Mouse (Mus musculus) heart, adult 10 weeks (tissue): ENCODE data around the gene Sbk1. TPM values are rescaled to one million over a fixed set of nuclear protein-coding genes. Genes with fewer than 3 reads are reported as not detected.

ENCODE experiments used
- polyA plus RNA-seq: library from polyadenylated mRNA; stranded (reverse); fragments of 350-450 nt; fragmentation: Illumina TruSeq; extraction: RNeasy Lipid Tissue Mini Kit (QIAGEN cat#74804); gene quantifications from one replicate; pipeline ENCODE4 v1.2.3, GENCODE M21; 2014; ENCODE audit warnings: low read depth, low replicate concordance

The Sbk1 gene
- polyA plus RNA-seq, result 47.9 TPM

DNA sequence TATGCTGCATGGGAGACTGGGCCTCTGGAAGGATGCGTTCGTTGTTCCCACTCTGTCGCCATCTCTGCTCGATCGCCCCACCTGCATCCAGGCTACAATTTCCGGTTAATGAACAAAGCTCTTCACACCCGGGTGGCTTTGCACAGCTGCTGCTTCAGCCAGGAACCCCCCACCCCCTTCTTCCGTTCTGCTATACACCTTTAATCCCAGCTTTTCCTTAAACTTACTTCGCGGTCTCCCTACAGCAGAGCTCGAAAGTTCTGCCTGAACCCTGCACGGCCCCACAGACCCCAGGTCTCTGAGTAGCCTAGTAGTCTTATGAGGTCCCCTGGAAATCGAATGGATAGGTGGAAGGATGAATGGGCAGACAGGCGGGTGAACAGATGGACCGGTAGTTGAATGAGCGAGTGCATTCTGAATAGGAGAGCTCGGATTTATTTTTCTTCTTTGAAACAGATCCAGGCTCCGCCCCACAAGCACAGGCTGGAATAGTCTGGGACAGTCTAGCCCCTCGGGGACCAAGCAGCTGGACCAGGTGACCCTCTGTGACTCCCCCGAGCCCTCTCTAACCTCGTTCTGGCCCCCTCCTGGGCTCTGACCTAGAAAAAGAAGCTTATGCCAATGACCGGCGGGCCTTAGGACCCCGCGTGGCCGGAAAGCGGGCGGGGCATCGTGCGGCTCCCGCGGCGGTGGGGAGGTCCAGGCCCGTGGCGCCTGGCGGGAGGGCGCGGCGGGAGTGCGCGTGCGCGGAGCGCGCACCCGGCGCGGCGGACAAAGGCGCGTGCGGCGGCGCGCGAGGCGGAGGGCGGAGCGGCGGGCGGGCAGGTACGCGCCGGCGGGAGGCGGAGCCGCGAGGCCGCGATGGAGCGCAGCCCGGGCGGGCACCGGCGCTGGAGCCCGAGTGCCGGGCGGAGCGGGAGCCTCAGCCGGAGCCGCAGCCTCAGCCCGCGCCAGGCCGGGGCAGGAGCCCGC lies at the start of gene Sbk1:
Sbk1 (plus strand) TSS at position 908 of the 972 bp plus-strand sequence.

Other genes starting within 250 kb of the Sbk1 start
- gene Gsg1l, start 190.2 kb upstream of the Sbk1 start, polyA plus RNA-seq, result 5.9 TPM
- gene Xpo6, start 72.1 kb upstream of the Sbk1 start, polyA plus RNA-seq, result 36.1 TPM
- 0.47 TPM for gene Lat, start 97.0 kb downstream of the Sbk1 start, polyA plus RNA-seq
- 28.9 TPM for gene Spns1, start 104.8 kb downstream of the Sbk1 start, polyA plus RNA-seq
- 4.7 TPM for gene Nfatc2ip, start 124.1 kb downstream of the Sbk1 start, polyA plus RNA-seq
- gene Cd19, start 142.3 kb downstream of the Sbk1 start, polyA plus RNA-seq, result 0.92 TPM
- gene Rabep2, start 156.1 kb downstream of the Sbk1 start, polyA plus RNA-seq, result 9.6 TPM
- gene Atp2a1, start 190.5 kb downstream of the Sbk1 start, polyA plus RNA-seq, result 3.3 TPM
- 53.5 TPM for gene Sh2b1, start 202.8 kb downstream of the Sbk1 start, polyA plus RNA-seq
- 283 TPM for gene Tufm, start 214.7 kb downstream of the Sbk1 start, polyA plus RNA-seq
- 50.3 TPM for gene Atxn2l, start 230.8 kb downstream of the Sbk1 start, polyA plus RNA-seq